Mouse (Mus musculus): ENCODE results near the gene Osbp. TPM values are rescaled to one million over a fixed set of nuclear protein-coding genes. Genes with fewer than 3 reads are reported as not detected.
"Not testable (repeated sequence)": the region's sequence is repeated elsewhere in the genome, so short reads cannot be mapped to it uniquely, and the experiment has no call there.

The Osbp gene
- polyA plus RNA-seq (2015; fragmentation: Nextera tagmentation; extraction: Ambion mirVana), result 3.9 and 4.3 TPM in 2 replicates

GRCm38 (mm10) chr19:11965023-11965942 lies at the start of gene Osbp:
Gene Osbp (plus strand): TSS chr19:11965941.
- under 1% methylated on average over 36 of the region's 59 CpGs for WGBS
- Histone ChIP-seq H3K4me3 (peak within 1 kb of the TSS; percentile 78), H3K9me3 (no peaks in the 10 kb centered on the region), H3K36me3 (peaks cover 4% of the 10 kb centered on the region; the same call in 1 of the 2 replicates), H3K27me3 (0 out of 2 replicates have a peak, but pooled peaks cover 2% of the 10 kb centered on the region), H3K27ac (peak within 1 kb of the TSS; percentile 91), H3K4me2 (peak within 1 kb of the TSS; percentile 90), H3K9ac (peak within 1 kb of the TSS; percentile 86), H3K4me1 (replicated peaks) (peaks cover 27% of the 10 kb centered on the region)
- peak; percentile 98 for ATAC-seq (ENCODE audit: low FRiP score)

GRCm38 (mm10) chr19:11922068-11922467 lies 43.7 kb upstream of the Osbp start:
- 95% methylated on average over 1 of the region's 1 CpGs for WGBS
- H3K4me1 ChIP-seq (replicated peaks), result no peaks in the 10 kb centered on the region
- ATAC-seq (ENCODE audit: low FRiP score), result no peak
- H3K4me2 ChIP-seq, result no peak overlapping the region
- H3K9ac ChIP-seq, result no peak overlapping the region
- H3K36me3 ChIP-seq, result peaks cover 66% of the 10 kb centered on the region
- no peak overlapping the region for H3K27ac ChIP-seq
- no peaks in the 10 kb centered on the region for H3K27me3 ChIP-seq
- H3K9me3 ChIP-seq, result no peaks in the 10 kb centered on the region
- no peak overlapping the region for H3K4me3 ChIP-seq

- WGBS, result 96% methylated on average over 2 of the region's 2 CpGs
Measured at GRCm38 (mm10) chr19:11922515-11922914, 43.2 kb upstream of the Osbp start.

GRCm38 (mm10) chr19:11926380-11926779 lies 39.4 kb upstream of the Osbp start:
- no peaks in the 10 kb centered on the region for H3K9me3 ChIP-seq
- 99% methylated on average over 2 of the region's 2 CpGs for WGBS
- no peak overlapping the region for H3K9ac ChIP-seq
- no peak for ATAC-seq (ENCODE audit: low FRiP score)
- no peak overlapping the region for H3K27ac ChIP-seq
- H3K27me3 ChIP-seq, result no peaks in the 10 kb centered on the region
- peaks cover 85% of the 10 kb centered on the region for H3K36me3 ChIP-seq
- no peak overlapping the region for H3K4me2 ChIP-seq
- H3K4me1 ChIP-seq (replicated peaks), result no peaks in the 10 kb centered on the region
- no peak overlapping the region for H3K4me3 ChIP-seq

More at GRCm38 (mm10) chr19:11922515-11922914, 43.2 kb upstream of the Osbp start:
- not testable (repeated sequence) for ATAC-seq (ENCODE audit: low FRiP score); H3K27ac ChIP-seq; H3K9ac ChIP-seq; H3K9me3 ChIP-seq; H3K4me2 ChIP-seq; H3K4me3 ChIP-seq; H3K27me3 ChIP-seq; H3K4me1 ChIP-seq (replicated peaks)
- H3K36me3 ChIP-seq, result peaks cover 66% of the 10 kb centered on the region

GRCm38 (mm10) chr19:11928025-11928748 lies 37.6 kb upstream of the Osbp start:
- H3K36me3 ChIP-seq, result peaks cover 85% of the 10 kb centered on the region
- no peaks in the 10 kb centered on the region for H3K4me1 ChIP-seq (replicated peaks)
- no peaks in the 10 kb centered on the region for H3K27me3 ChIP-seq
- 97% methylated on average over 4 of the region's 4 CpGs for WGBS
- no peak overlapping the region for H3K9ac ChIP-seq
- H3K4me3 ChIP-seq, result no peak overlapping the region
- H3K4me2 ChIP-seq, result no peak overlapping the region
- no peak for ATAC-seq (ENCODE audit: low FRiP score)
- no peak overlapping the region for H3K27ac ChIP-seq
- no peaks in the 10 kb centered on the region for H3K9me3 ChIP-seq

GRCm38 (mm10) chr19:11946460-11946859 lies 19.3 kb upstream of the Osbp start:
- not testable (repeated sequence) for H3K27me3 ChIP-seq; H3K4me1 ChIP-seq (replicated peaks); H3K4me2 ChIP-seq; H3K4me3 ChIP-seq; H3K9ac ChIP-seq; H3K27ac ChIP-seq; ATAC-seq (ENCODE audit: low FRiP score); H3K9me3 ChIP-seq
- peaks cover 38% of the 10 kb centered on the region for H3K36me3 ChIP-seq
- WGBS, result 96% methylated on average over 9 of the region's 9 CpGs

- no peak for ATAC-seq (ENCODE audit: low FRiP score)
- Histone ChIP-seq H3K4me3 (no peak overlapping the region), H3K4me1 (replicated peaks) (no peaks in the 10 kb centered on the region), H3K36me3 (peaks cover 11% of the 10 kb centered on the region), H3K27ac (no peak overlapping the region), H3K4me2 (no peak overlapping the region), H3K27me3 (no peaks in the 10 kb centered on the region), H3K9ac (no peak overlapping the region), H3K9me3 (no peaks in the 10 kb centered on the region)
- 61% methylated on average over 1 of the region's 1 CpGs for WGBS
Measured at GRCm38 (mm10) chr19:11949878-11950277, 15.9 kb upstream of the Osbp start.

- WGBS, result 85% methylated on average over 7 of the region's 7 CpGs
- Histone ChIP-seq H3K27ac (no peak overlapping the region), H3K9ac (no peak overlapping the region), H3K9me3 (no peaks in the 10 kb centered on the region), H3K4me1 (replicated peaks) (no peaks in the 10 kb centered on the region), H3K36me3 (peaks cover 3% of the 10 kb centered on the region), H3K4me3 (no peak overlapping the region), H3K27me3 (no peaks in the 10 kb centered on the region), H3K4me2 (no peak overlapping the region)
- ATAC-seq (ENCODE audit: low FRiP score), result no peak
Measured at GRCm38 (mm10) chr19:11950747-11951146, 15.0 kb upstream of the Osbp start.

GRCm38 (mm10) chr19:11954206-11954605 lies 11.5 kb upstream of the Osbp start:
- Histone ChIP-seq H3K27me3 (no peaks in the 10 kb centered on the region), H3K4me2 (no peak overlapping the region), H3K4me3 (no peak overlapping the region), H3K4me1 (replicated peaks) (no peaks in the 10 kb centered on the region), H3K9me3 (no peaks in the 10 kb centered on the region), H3K9ac (no peak overlapping the region), H3K36me3 (no peaks in the 10 kb centered on the region), H3K27ac (no peak overlapping the region)
- ATAC-seq (ENCODE audit: low FRiP score), result no peak
- 47% methylated on average over 6 of the region's 6 CpGs for WGBS

GRCm38 (mm10) chr19:11956636-11957035 lies 9.1 kb upstream of the Osbp start:
- Histone ChIP-seq H3K36me3 (no peaks in the 10 kb centered on the region), H3K4me1 (replicated peaks) (no peaks in the 10 kb centered on the region), H3K27ac (no peak overlapping the region), H3K9me3 (no peaks in the 10 kb centered on the region), H3K27me3 (no peaks in the 10 kb centered on the region), H3K4me3 (no peak overlapping the region), H3K9ac (no peak overlapping the region), H3K4me2 (no peak overlapping the region)
- 88% methylated on average over 5 of the region's 5 CpGs for WGBS
- ATAC-seq (ENCODE audit: low FRiP score), result no peak

GRCm38 (mm10) chr19:11957396-11957795 lies 8.3 kb upstream of the Osbp start:
- H3K27ac ChIP-seq, result no peak overlapping the region
- 94% methylated on average over 5 of the region's 5 CpGs for WGBS
- no peak overlapping the region for H3K4me3 ChIP-seq
- no peak for ATAC-seq (ENCODE audit: low FRiP score)
- H3K36me3 ChIP-seq, result no peaks in the 10 kb centered on the region
- H3K27me3 ChIP-seq, result no peaks in the 10 kb centered on the region
- H3K4me1 ChIP-seq (replicated peaks), result no peaks in the 10 kb centered on the region
- H3K9me3 ChIP-seq, result no peaks in the 10 kb centered on the region
- H3K9ac ChIP-seq, result no peak overlapping the region
- H3K4me2 ChIP-seq, result no peak overlapping the region

GRCm38 (mm10) chr19:11957846-11958245 lies 7.9 kb upstream of the Osbp start:
- H3K4me2 ChIP-seq, result no peak overlapping the region
- 85% methylated on average over 8 of the region's 8 CpGs for WGBS
- ATAC-seq (ENCODE audit: low FRiP score), result no peak
- no peaks in the 10 kb centered on the region for H3K4me1 ChIP-seq (replicated peaks)
- no peaks in the 10 kb centered on the region for H3K9me3 ChIP-seq
- H3K36me3 ChIP-seq, result no peaks in the 10 kb centered on the region
- 0 out of 2 replicates have a peak, but pooled peaks cover 2% of the 10 kb centered on the region for H3K27me3 ChIP-seq
- no peak overlapping the region for H3K9ac ChIP-seq
- no peak overlapping the region for H3K27ac ChIP-seq
- H3K4me3 ChIP-seq, result no peak overlapping the region
